Mouse (Mus musculus): ENCODE data around the gene Gm21887. TPM values are rescaled to one million over a fixed set of nuclear protein-coding genes. Genes with fewer than 3 reads are reported as not detected.
"Not testable (repeated sequence)": the region's sequence is repeated elsewhere in the genome, so short reads cannot be mapped to it uniquely, and the experiment has no call there.

Gene Gm21887
- polyA plus RNA-seq, 1 experiment from 2014 or later, result 306 TPM

DNA sequence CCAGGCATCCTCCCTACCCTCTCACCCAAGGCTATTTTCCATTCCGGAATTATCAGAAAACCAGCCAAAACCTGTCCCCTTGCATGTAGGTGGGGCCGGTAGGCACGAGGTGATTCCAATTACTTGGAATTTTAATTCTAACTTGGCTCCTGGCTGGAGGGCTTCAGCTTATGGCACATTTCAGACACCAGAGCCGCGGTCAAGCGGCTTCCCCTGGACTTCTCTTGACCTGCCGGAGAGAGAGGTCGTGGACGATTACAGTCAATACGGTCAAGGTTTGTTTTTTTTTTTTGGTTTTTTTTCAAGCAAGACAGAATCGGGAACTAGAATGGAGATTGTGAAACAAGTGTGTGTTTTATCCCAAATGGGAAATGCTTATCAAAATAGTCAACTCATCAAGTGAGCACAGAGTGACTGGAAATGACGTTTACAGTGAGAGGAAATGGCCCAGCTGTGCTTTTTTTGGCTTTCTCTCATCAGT is 28.6 kb upstream of the Gm21887 start:
- Histone ChIP-seq H3K36me3 (ENCODE audit: control insufficient read depth, insufficient read depth, low read length) (peaks cover 51% of the 10 kb centered on the region), H3K4me3 (ENCODE audit: low read depth, low read length) (no peak overlapping the region), H3K4me2 (no peak overlapping the region), H3K4me1 (replicated peaks; ENCODE audit: control insufficient read depth, insufficient read depth, low read length) (no peaks in the 10 kb centered on the region), H3K27ac (ENCODE audit: low read depth, low read length) (no peak overlapping the region), H3K9me3 (ENCODE audit: control insufficient read depth, low read length) (peaks cover 50% of the 10 kb centered on the region), H3K9ac (ENCODE audit: low read depth, low read length) (no peak overlapping the region), H3K27me3 (replicated peaks; ENCODE audit: control insufficient read depth, insufficient read depth, low read length) (no peaks in the 10 kb centered on the region)
- DNase-seq (ENCODE audit: low spot score) (peak; percentile 46), ATAC-seq (replicated peaks; ENCODE audit: low FRiP score) (0 out of 2 replicates have a peak, but pooled peaks have one; percentile 8)
- WGBS, result 76% methylated on average over 12 of the region's 12 CpGs

DNA sequence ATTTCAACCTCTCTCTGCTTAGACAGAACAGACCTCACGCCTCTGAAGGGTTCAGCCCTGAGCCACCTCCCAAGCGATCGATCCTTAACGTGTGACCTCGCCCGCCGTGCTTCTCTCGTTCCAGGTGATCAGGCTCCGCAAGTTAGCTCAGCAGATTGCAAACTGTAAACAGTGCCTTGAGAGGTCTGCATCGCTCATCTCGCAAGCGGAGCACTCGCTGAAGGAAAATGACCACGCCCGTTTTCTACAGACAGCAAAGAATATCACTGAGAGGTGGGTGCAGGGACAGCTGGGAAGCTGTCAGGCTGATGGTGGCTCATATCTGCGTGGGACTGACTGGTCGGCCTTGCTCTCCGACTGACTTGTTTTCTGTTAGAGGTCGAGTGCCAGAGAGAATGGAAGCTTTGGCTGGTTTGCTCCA is 27.7 kb upstream of the Gm21887 start:
- peaks cover 57% of the 10 kb centered on the region for H3K36me3 ChIP-seq (ENCODE audit: control insufficient read depth, insufficient read depth, low read length)
- not testable (repeated sequence) for H3K4me3 ChIP-seq (ENCODE audit: low read depth, low read length); ATAC-seq (replicated peaks; ENCODE audit: low FRiP score); H3K27ac ChIP-seq (ENCODE audit: low read depth, low read length); H3K9ac ChIP-seq (ENCODE audit: low read depth, low read length); H3K4me1 ChIP-seq (replicated peaks; ENCODE audit: control insufficient read depth, insufficient read depth, low read length); H3K27me3 ChIP-seq (replicated peaks; ENCODE audit: control insufficient read depth, insufficient read depth, low read length); H3K4me2 ChIP-seq
- 82% methylated on average over 19 of the region's 19 CpGs for WGBS
- peaks cover 56% of the 10 kb centered on the region for H3K9me3 ChIP-seq (ENCODE audit: control insufficient read depth, low read length)
- peak; percentile 58 for DNase-seq (ENCODE audit: low spot score)

DNA sequence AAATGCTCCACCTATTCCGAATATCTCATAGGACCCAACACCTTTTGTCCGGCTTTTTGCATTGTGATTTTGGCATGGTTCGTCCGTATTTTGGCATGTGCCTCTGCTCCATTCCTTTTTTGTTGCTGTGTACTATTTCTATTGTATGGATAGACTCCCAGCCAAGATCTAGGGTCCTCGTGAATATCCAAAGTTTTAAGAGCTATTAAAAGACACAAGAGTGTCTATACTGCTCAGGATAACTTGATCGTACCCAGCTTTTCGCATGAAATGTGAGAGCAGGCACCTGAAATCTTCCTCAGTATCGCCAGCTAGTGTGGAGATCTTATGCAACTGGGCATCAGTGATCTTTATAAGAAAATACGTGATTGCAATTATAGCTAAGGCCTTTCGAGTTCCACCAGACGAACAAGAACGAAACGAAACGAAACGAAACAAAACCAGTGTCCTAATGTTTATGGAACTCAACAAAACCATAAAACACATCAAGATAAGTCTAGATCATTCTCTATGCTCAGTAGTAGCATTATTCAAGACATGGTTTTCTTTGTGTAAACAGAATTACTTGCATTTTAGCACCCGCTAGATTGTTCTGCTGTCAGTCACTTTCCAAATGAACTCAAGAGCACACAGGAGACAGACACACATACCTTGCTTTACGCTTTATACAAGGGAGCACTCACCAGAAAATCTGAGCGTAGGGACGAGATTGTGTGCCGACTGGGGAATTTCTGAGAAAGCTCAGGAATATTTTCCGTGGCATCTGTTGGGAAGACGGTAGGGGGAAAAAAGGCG is 26.7 kb upstream of the Gm21887 start:
- peaks cover 62% of the 10 kb centered on the region for H3K36me3 ChIP-seq (ENCODE audit: control insufficient read depth, insufficient read depth, low read length)
- not testable (repeated sequence) for H3K4me3 ChIP-seq (ENCODE audit: low read depth, low read length); H3K4me1 ChIP-seq (replicated peaks; ENCODE audit: control insufficient read depth, insufficient read depth, low read length); H3K9ac ChIP-seq (ENCODE audit: low read depth, low read length); ATAC-seq (replicated peaks; ENCODE audit: low FRiP score); H3K27me3 ChIP-seq (replicated peaks; ENCODE audit: control insufficient read depth, insufficient read depth, low read length); DNase-seq (ENCODE audit: low spot score); H3K4me2 ChIP-seq; H3K27ac ChIP-seq (ENCODE audit: low read depth, low read length)
- WGBS, result 88% methylated on average over 23 of the region's 23 CpGs
- H3K9me3 ChIP-seq (ENCODE audit: control insufficient read depth, low read length), result peaks cover 62% of the 10 kb centered on the region

DNA sequence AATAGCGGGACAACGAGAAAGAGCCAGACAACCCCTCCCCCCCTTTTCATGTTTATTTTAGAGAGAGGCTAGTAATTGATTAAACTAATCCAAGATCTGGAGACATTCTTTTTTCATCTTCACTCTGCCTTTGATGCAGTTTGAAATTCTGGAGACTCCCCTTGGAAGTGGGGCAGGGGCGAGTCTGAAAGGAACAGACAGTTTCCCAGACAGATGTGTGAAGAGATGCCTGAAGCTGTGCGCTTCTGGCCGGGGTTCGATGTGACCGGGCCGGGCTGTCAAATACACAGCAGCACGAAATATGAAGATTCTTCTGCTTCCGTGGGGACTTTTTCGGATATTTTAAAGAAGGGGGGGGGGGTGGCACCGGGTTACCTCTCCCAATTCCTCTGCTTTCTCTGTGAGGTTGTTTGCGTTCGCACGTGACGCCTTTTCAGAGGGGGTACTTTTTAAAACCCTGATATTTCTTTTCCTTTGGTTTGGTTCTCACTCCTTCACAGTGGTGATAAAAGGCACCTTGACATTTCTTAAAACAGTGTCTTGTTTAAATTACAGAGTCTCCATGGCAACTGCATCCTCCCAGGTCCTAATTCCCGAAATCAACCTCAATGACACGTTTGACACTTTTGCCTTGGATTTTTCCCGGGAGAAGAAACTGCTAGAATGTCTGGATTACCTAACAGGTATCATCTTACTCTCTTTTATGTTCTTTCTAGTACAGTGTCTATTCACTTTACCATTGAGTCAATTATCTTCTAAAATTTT is 25.9 kb upstream of the Gm21887 start:
- not testable (repeated sequence) for H3K4me3 ChIP-seq (ENCODE audit: low read depth, low read length); H3K9ac ChIP-seq (ENCODE audit: low read depth, low read length); H3K27me3 ChIP-seq (replicated peaks; ENCODE audit: control insufficient read depth, insufficient read depth, low read length); ATAC-seq (replicated peaks; ENCODE audit: low FRiP score); H3K4me1 ChIP-seq (replicated peaks; ENCODE audit: control insufficient read depth, insufficient read depth, low read length); H3K27ac ChIP-seq (ENCODE audit: low read depth, low read length); H3K4me2 ChIP-seq
- Histone ChIP-seq H3K36me3 (ENCODE audit: control insufficient read depth, insufficient read depth, low read length) (peaks cover 61% of the 10 kb centered on the region), H3K9me3 (ENCODE audit: control insufficient read depth, low read length) (peaks cover 61% of the 10 kb centered on the region)
- DNase-seq (ENCODE audit: low spot score), result peak; percentile 53
- 87% methylated on average over 19 of the region's 19 CpGs for WGBS

DNA sequence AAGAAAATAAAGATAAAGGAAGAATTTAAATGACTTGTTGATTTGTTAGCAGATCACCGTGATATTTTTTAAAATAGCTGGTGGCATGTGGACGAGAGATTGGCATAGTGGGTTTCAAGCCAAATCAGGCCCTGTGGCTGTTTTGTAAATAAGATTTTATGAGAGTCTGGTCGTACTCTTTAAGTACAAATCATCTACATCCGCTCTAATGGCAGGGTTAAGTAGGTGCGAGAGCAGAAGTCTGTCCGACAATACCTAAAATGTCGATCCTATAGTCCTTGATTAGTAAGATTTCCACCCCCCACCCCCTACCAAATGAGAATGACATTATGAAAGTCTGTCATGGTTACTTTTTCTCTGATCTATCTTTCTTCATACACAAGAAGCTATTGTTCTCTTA is 25.1 kb upstream of the Gm21887 start:
- H3K9ac ChIP-seq (ENCODE audit: low read depth, low read length); H3K27ac ChIP-seq (ENCODE audit: low read depth, low read length); H3K4me1 ChIP-seq (replicated peaks; ENCODE audit: control insufficient read depth, insufficient read depth, low read length); H3K4me2 ChIP-seq; H3K4me3 ChIP-seq (ENCODE audit: low read depth, low read length); ATAC-seq (replicated peaks; ENCODE audit: low FRiP score); H3K27me3 ChIP-seq (replicated peaks; ENCODE audit: control insufficient read depth, insufficient read depth, low read length); DNase-seq (ENCODE audit: low spot score): not testable (repeated sequence)
- peaks cover 68% of the 10 kb centered on the region for H3K36me3 ChIP-seq (ENCODE audit: control insufficient read depth, insufficient read depth, low read length)
- 86% methylated on average over 7 of the region's 7 CpGs for WGBS
- H3K9me3 ChIP-seq (ENCODE audit: control insufficient read depth, low read length), result peaks cover 63% of the 10 kb centered on the region

DNA sequence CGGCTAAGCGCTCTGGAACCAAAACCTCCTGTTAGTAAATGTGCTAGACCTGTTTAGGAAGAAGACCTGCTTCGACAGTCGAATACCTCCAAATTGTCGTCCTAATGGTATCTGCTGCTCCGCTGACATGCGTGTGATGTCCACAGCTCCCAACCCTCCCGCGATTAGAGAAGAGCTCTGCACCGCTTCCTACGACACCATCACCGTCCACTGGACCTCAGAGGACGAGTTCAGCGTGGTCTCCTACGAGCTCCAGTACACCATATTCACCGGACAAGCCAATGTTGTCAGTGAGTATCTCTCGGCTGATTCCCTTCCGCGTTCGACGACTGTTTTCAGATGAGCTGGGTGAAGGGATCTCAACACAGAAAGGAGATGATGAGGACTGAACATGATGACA is 24.6 kb upstream of the Gm21887 start:
- H3K27me3 ChIP-seq (replicated peaks; ENCODE audit: control insufficient read depth, insufficient read depth, low read length); H3K9ac ChIP-seq (ENCODE audit: low read depth, low read length); H3K27ac ChIP-seq (ENCODE audit: low read depth, low read length); H3K4me1 ChIP-seq (replicated peaks; ENCODE audit: control insufficient read depth, insufficient read depth, low read length); H3K4me2 ChIP-seq; H3K4me3 ChIP-seq (ENCODE audit: low read depth, low read length); ATAC-seq (replicated peaks; ENCODE audit: low FRiP score): not testable (repeated sequence)
- DNase-seq (ENCODE audit: low spot score), result peak; percentile 56
- Histone ChIP-seq H3K36me3 (ENCODE audit: control insufficient read depth, insufficient read depth, low read length) (peaks cover 66% of the 10 kb centered on the region), H3K9me3 (ENCODE audit: control insufficient read depth, low read length) (peaks cover 64% of the 10 kb centered on the region)
- 91% methylated on average over 21 of the region's 21 CpGs for WGBS

DNA sequence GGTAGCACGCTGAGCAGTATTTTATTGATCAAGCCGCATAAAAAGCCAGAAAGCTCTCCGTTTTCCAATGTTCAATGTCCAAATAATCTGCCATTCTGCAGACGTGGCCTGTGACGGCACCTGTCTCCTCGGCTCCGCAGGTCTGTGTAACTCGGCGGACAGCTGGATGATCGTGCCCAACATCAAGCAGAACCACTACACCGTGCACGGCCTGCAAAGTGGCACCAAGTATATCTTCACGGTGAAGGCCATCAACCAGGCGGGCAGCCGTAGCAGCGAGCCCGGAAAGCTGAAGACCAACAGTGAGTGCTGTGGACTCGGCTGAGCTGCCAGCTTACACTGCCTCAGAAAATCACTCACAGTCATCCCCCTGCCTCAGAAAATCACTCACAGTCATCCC is 23.7 kb upstream of the Gm21887 start:
- H3K4me1 ChIP-seq (replicated peaks; ENCODE audit: control insufficient read depth, insufficient read depth, low read length); H3K4me2 ChIP-seq; H3K9ac ChIP-seq (ENCODE audit: low read depth, low read length); H3K27ac ChIP-seq (ENCODE audit: low read depth, low read length); H3K4me3 ChIP-seq (ENCODE audit: low read depth, low read length); H3K27me3 ChIP-seq (replicated peaks; ENCODE audit: control insufficient read depth, insufficient read depth, low read length): not testable (repeated sequence)
- ATAC-seq (replicated peaks; ENCODE audit: low FRiP score) (0 out of 2 replicates have a peak, but pooled peaks have one; percentile 10), DNase-seq (ENCODE audit: low spot score) (peak; percentile 56)
- peaks cover 72% of the 10 kb centered on the region for H3K9me3 ChIP-seq (ENCODE audit: control insufficient read depth, low read length)
- H3K36me3 ChIP-seq (ENCODE audit: control insufficient read depth, insufficient read depth, low read length), result peaks cover 71% of the 10 kb centered on the region
- 82% methylated on average over 18 of the region's 18 CpGs for WGBS

DNA sequence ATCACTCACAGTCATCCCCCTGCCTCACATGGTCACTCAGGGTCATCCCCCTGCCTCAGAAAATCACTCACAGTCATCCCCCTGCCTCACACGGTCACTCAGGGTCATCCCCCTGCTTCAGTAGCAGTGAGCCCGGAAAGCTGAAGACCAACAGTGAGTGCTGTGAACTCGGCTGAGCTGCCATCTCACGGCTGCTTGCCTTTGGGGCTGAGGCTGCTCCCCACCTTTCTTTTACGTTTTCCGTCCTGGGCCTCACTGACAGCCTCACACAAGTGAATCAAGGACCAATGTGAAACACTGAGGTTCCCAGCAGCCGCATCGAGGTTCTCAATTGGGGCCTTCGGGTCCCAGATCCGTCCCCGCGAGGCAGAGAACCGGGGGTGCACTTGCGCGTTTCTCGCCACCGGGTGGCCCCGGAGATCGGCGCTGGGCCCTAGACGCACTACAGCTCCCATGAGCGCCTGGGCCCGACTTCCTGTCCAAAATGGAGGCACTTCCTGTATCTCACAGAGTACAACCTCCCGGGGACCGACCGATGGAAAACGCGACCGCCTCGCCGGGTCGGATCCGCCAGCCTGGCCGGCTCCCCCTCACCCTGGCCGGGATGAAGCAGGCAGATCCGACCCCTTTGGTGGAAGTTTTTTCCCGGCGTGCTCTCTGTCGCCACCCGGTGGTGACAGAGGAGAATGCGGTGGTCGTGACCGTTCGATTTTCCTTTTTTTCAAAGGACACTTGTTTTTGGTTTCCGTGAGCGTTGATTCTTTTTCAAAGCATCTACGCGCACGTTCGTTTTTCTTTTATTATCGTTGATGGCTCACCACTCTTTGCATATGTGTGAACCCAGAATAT is 22.7 kb upstream of the Gm21887 start:
- H3K27me3 ChIP-seq (replicated peaks; ENCODE audit: control insufficient read depth, insufficient read depth, low read length); H3K27ac ChIP-seq (ENCODE audit: low read depth, low read length); H3K9ac ChIP-seq (ENCODE audit: low read depth, low read length); H3K4me1 ChIP-seq (replicated peaks; ENCODE audit: control insufficient read depth, insufficient read depth, low read length): not testable (repeated sequence)
- WGBS, result 52% methylated on average over 46 of the region's 51 CpGs
- Histone ChIP-seq H3K4me3 (ENCODE audit: low read depth, low read length) (peak overlapping the region; percentile 21), H3K36me3 (ENCODE audit: control insufficient read depth, insufficient read depth, low read length) (peaks cover 69% of the 10 kb centered on the region), H3K4me2 (peak overlapping the region; percentile 44), H3K9me3 (ENCODE audit: control insufficient read depth, low read length) (peaks cover 67% of the 10 kb centered on the region)
- DNase-seq (ENCODE audit: low spot score) (peak; percentile 74), ATAC-seq (replicated peaks; ENCODE audit: low FRiP score) (peak; percentile 86)
